In the genomic region with DNA sequence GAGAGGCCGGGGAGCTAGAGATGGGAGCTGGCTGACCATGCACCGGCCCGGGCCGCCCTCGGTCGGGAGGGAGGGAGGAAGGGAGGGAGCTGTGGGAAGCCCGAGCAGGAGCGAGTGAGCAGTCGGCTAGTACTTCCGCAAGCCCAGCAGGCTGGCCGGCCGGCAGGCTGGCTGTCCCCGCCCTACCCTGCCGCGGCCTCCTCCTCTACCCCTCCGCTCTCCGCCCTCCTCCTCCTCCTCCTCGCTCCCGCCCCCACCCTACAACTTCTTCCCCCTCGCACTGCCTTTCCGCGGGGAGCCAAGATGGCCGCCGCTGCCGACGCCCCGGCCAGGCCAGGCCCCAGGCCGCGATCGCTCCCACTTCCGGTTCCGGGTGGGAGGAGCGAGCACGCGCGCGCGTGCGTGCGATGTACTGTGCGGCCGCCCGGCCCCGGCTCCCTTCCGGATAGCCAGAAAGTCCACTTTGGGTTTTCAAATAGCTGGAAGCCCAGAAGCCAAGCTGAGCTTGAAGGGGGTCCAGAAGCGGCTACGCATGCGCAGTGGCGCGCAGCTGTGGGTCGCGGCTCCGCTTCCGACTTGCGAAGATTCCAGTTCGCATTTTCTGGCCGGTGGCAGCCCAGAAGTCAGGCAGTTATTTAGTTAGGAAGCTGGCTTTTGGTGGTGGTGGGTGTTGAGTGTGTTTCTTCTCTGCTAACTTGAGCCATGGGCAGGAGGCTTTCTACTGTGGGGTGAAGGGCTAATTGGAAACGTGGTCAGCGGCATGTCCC, we compare ENCODE assay signal across 8 mouse cellular contexts. TPM values are rescaled to one million over a fixed set of nuclear protein-coding genes. Genes with fewer than 3 reads are reported as not detected.
DNase-seq lines count a peak whose midpoint lies in the region; ATAC-seq and TF ChIP-seq lines count a peak whose summit lies in the region.

Actr3 (minus strand) TSS at position 359 of the 767 bp plus-strand sequence.

- H3K4me1 ChIP-seq in hindbrain, embryonic 10.5 days (replicated peaks), result peaks cover 27% of the 10 kb centered on the region
- H3K4me1 ChIP-seq in lung, postnatal 0 days (ENCODE audit: insufficient read depth, low read depth, low read length), result peaks cover 23% of the 10 kb centered on the region; the same call in 1 of the 2 replicates

- peak; percentile 99 for DNase-seq in MN1 (ENCODE audit: low spot score)
- peak; percentile 100 for DNase-seq in cerebellum, adult 9-10 months
- DNase-seq in hindbrain, embryonic 10.5 days (ENCODE audit: low spot score), result peak; percentile 100
- DNase-seq in layer of hippocampus, adult 9-11 months, result peak; percentile 99
- peak; percentile 99 for DNase-seq in lung, postnatal 0 days (ENCODE audit: low spot score)
- DNase-seq in ovary, postnatal 14 days (ENCODE audit: low spot score), result peak; percentile 100
- peak; percentile 100 for DNase-seq in thymus, postnatal 14 days

- peak within 1 kb of the TSS; percentile 80 for H3K4me3 ChIP-seq in hindbrain, embryonic 10.5 days
- peak within 1 kb of the TSS; percentile 89 for H3K4me3 ChIP-seq in lung, postnatal 0 days (ENCODE audit: low read depth, low read length)

- under 1% methylated on average over 55 of the region's 59 CpGs for WGBS in hindbrain, embryonic 10.5 days
- 1% methylated on average over 36 of the region's 59 CpGs for WGBS in lung, postnatal 0 days

- no peak for TF ChIP-seq CTCF in lung, postnatal 0 days (IDR thresholded peaks at IDR 0.05)

- peak within 1 kb of the TSS; percentile 95 for H3K9ac ChIP-seq in lung, postnatal 0 days (replicated peaks; ENCODE audit: low read depth)

- TF ChIP-seq EP300 in lung, postnatal 0 days (IDR thresholded peaks at IDR 0.05), result no peak

- H3K4me2 ChIP-seq in lung, postnatal 0 days (replicated peaks; ENCODE audit: low read depth, low read length), result peak within 1 kb of the TSS; percentile 63

- H3K27me3 ChIP-seq in hindbrain, embryonic 10.5 days (ENCODE audit: insufficient read depth, poor library complexity, severe bottlenecking), result no peaks in the 10 kb centered on the region
- H3K27me3 ChIP-seq in lung, postnatal 0 days (replicated peaks; ENCODE audit: insufficient read depth, low read length), result no peaks in the 10 kb centered on the region

- H3K27ac ChIP-seq in hindbrain, embryonic 10.5 days, result peak within 1 kb of the TSS; percentile 97
- peak within 1 kb of the TSS; percentile 97 for H3K27ac ChIP-seq in lung, postnatal 0 days (ENCODE audit: low read length)

- peak; percentile 94 for ATAC-seq in frontal cortex, adult (ENCODE audit: low TSS enrichment)
- ATAC-seq in lung, postnatal 0 days, result peak; percentile 94

- H3K9me3 ChIP-seq in hindbrain, embryonic 10.5 days, result no peaks in the 10 kb centered on the region
- H3K9me3 ChIP-seq in lung, postnatal 0 days (ENCODE audit: low read length), result no peaks in the 10 kb centered on the region

- H3K36me3 ChIP-seq in hindbrain, embryonic 10.5 days, result no peaks in the 10 kb centered on the region
- H3K36me3 ChIP-seq in lung, postnatal 0 days (ENCODE audit: insufficient read depth, low read length), result no peaks in the 10 kb centered on the region

RNA-seq across cellular contexts. Expression of gene Actr3, which starts in this region (rescaled TPM):
- 218 and 241 TPM in 2 replicates for polyA plus RNA-seq in hindbrain, embryonic 10.5 days (2016; fragmentation: Nextera tagmentation; extraction: Ambion mirVana)
- polyA plus RNA-seq in lung, postnatal 0 days (2015; fragmentation: Nextera tagmentation; extraction: Ambion mirVana), result 205 and 244 TPM in 2 replicates

Comparison
In these comparisons a context has a peak if more than half of its experiments do, and no peak if none do; other contexts are left out.
1. Peak in every context shown above with its lines: DNase-seq, ATAC-seq, H3K4me3 ChIP-seq and H3K27ac ChIP-seq.